Mouse (Mus musculus): Measurements from ENCODE around the gene Msi2. TPM values are rescaled to one million over a fixed set of nuclear protein-coding genes. Genes with fewer than 3 reads are reported as not detected.

Gene Msi2
- polyA plus RNA-seq, 1 experiment, result 21.9 TPM

- H3K4me3 ChIP-seq (replicated peaks; ENCODE audit: control insufficient read depth, low read depth, low read length), result no peak overlapping the region
- 18% methylated on average over 7 of the region's 7 CpGs for WGBS
- H3K27ac ChIP-seq (ENCODE audit: control insufficient read depth, insufficient read depth, low read depth, low read length, poor library complexity), result no peak overlapping the region
- TF ChIP-seq POLR2A (IDR thresholded peaks at IDR 0.05; ENCODE audit: borderline replicate concordance, control insufficient read depth, low read depth, low read length) (no peak), CTCF (IDR thresholded peaks at IDR 0.05; ENCODE audit: control insufficient read depth, insufficient read depth, low read length) (no peak)
- H3K4me1 ChIP-seq (ENCODE audit: control insufficient read depth, insufficient read depth, low read length), result no peaks in the 10 kb centered on the region; the same call in 1 of the 2 replicates
Measured at GRCm38 (mm10) chr11:88582781-88583180, 135.5 kb downstream of the Msi2 start.

- H3K27ac ChIP-seq (ENCODE audit: control insufficient read depth, insufficient read depth, low read depth, low read length, poor library complexity), result no peak overlapping the region
- TF ChIP-seq POLR2A (IDR thresholded peaks at IDR 0.05; ENCODE audit: borderline replicate concordance, control insufficient read depth, low read depth, low read length) (no peak), CTCF (IDR thresholded peaks at IDR 0.05; ENCODE audit: control insufficient read depth, insufficient read depth, low read length) (no peak)
- no peak overlapping the region for H3K4me3 ChIP-seq (replicated peaks; ENCODE audit: control insufficient read depth, low read depth, low read length)
- H3K4me1 ChIP-seq (ENCODE audit: control insufficient read depth, insufficient read depth, low read length), result no peaks in the 10 kb centered on the region; the same call in 1 of the 2 replicates
- 60% methylated on average over 13 of the region's 13 CpGs for WGBS
Measured at GRCm38 (mm10) chr11:88582021-88582707, 136.1 kb downstream of the Msi2 start.

GRCm38 (mm10) chr11:88581375-88581774, 136.9 kb downstream of the Msi2 start:
- no peak overlapping the region for H3K4me3 ChIP-seq (replicated peaks; ENCODE audit: control insufficient read depth, low read depth, low read length)
- TF ChIP-seq CTCF (IDR thresholded peaks at IDR 0.05; ENCODE audit: control insufficient read depth, insufficient read depth, low read length) (no peak), POLR2A (IDR thresholded peaks at IDR 0.05; ENCODE audit: borderline replicate concordance, control insufficient read depth, low read depth, low read length) (no peak)
- H3K27ac ChIP-seq (ENCODE audit: control insufficient read depth, insufficient read depth, low read depth, low read length, poor library complexity), result no peak overlapping the region
- 85% methylated on average over 7 of the region's 7 CpGs for WGBS
- no peaks in the 10 kb centered on the region; the same call in 1 of the 2 replicates for H3K4me1 ChIP-seq (ENCODE audit: control insufficient read depth, insufficient read depth, low read length)

- 86% methylated on average over 2 of the region's 2 CpGs for WGBS
- TF ChIP-seq CTCF (IDR thresholded peaks at IDR 0.05; ENCODE audit: control insufficient read depth, insufficient read depth, low read length), result no peak
- no peak for TF ChIP-seq POLR2A (IDR thresholded peaks at IDR 0.05; ENCODE audit: borderline replicate concordance, control insufficient read depth, low read depth, low read length)
- Histone ChIP-seq H3K4me1 (ENCODE audit: control insufficient read depth, insufficient read depth, low read length) (no peaks in the 10 kb centered on the region; the same call in 1 of the 2 replicates), H3K27ac (ENCODE audit: control insufficient read depth, insufficient read depth, low read depth, low read length, poor library complexity) (no peak overlapping the region), H3K4me3 (replicated peaks; ENCODE audit: control insufficient read depth, low read depth, low read length) (no peak overlapping the region)
Measured at GRCm38 (mm10) chr11:88578700-88579099, 139.6 kb downstream of the Msi2 start.

DNA sequence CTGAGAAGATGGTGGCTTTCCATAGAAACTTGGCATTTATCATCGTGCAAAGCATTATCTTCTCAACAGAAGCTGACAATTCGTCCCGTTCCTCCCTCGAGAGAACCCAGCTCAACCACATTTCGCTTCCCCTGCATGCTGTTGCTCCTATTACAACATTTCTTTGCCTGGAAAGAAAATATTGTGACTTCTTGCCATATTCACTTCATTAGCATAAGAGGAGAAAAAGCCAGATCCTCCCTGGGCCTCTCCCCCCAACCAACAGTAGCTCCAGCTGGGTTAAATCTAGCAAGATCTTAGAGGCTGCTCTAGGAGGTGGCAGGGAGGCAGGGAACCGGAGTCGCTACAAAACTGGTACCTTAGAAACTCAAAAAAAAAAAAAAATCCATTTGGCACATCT, 141.2 kb downstream of the Msi2 start:
- 38% methylated on average over 7 of the region's 7 CpGs for WGBS

GRCm38 (mm10) chr11:88576233-88576998, 141.9 kb downstream of the Msi2 start:
- Histone ChIP-seq H3K27ac (ENCODE audit: control insufficient read depth, insufficient read depth, low read depth, low read length, poor library complexity) (0 out of 2 replicates have a peak overlapping the region, but pooled peaks have one; percentile 4), H3K4me1 (ENCODE audit: control insufficient read depth, insufficient read depth, low read length) (no peaks in the 10 kb centered on the region; the same call in 1 of the 2 replicates), H3K4me3 (replicated peaks; ENCODE audit: control insufficient read depth, low read depth, low read length) (no peak overlapping the region)
- TF ChIP-seq POLR2A (IDR thresholded peaks at IDR 0.05; ENCODE audit: borderline replicate concordance, control insufficient read depth, low read depth, low read length) (no peak), CTCF (IDR thresholded peaks at IDR 0.05; ENCODE audit: control insufficient read depth, insufficient read depth, low read length) (no peak)
- 60% methylated on average over 7 of the region's 7 CpGs for WGBS

More for the DNA sequence above, 141.2 kb downstream of the Msi2 start:
- TF ChIP-seq CTCF (IDR thresholded peaks at IDR 0.05; ENCODE audit: control insufficient read depth, insufficient read depth, low read length) (no peak), POLR2A (IDR thresholded peaks at IDR 0.05; ENCODE audit: borderline replicate concordance, control insufficient read depth, low read depth, low read length) (no peak)
- no peak overlapping the region for H3K27ac ChIP-seq (ENCODE audit: control insufficient read depth, insufficient read depth, low read depth, low read length, poor library complexity)
- H3K4me1 ChIP-seq (ENCODE audit: control insufficient read depth, insufficient read depth, low read length), result no peaks in the 10 kb centered on the region; the same call in 1 of the 2 replicates
- no peak overlapping the region for H3K4me3 ChIP-seq (replicated peaks; ENCODE audit: control insufficient read depth, low read depth, low read length)

- TF ChIP-seq POLR2A (IDR thresholded peaks at IDR 0.05; ENCODE audit: borderline replicate concordance, control insufficient read depth, low read depth, low read length), result no peak
- TF ChIP-seq CTCF (IDR thresholded peaks at IDR 0.05; ENCODE audit: control insufficient read depth, insufficient read depth, low read length), result no peak
- H3K27ac ChIP-seq (ENCODE audit: control insufficient read depth, insufficient read depth, low read depth, low read length, poor library complexity), result no peak overlapping the region
- H3K4me3 ChIP-seq (replicated peaks; ENCODE audit: control insufficient read depth, low read depth, low read length), result no peak overlapping the region
- 70% methylated on average over 4 of the region's 4 CpGs for WGBS
- H3K4me1 ChIP-seq (ENCODE audit: control insufficient read depth, insufficient read depth, low read length), result no peaks in the 10 kb centered on the region; the same call in 1 of the 2 replicates
Measured at GRCm38 (mm10) chr11:88574575-88575360, 143.5 kb downstream of the Msi2 start.
